Mouse (Mus musculus): ENCODE results near the gene Zfp462. TPM values are rescaled to one million over a fixed set of nuclear protein-coding genes. Genes with fewer than 3 reads are reported as not detected.
A peak's percentile ranks its signal among the peaks of the same experiment; 100 is the strongest.

Gene Zfp462
- polyA plus RNA-seq, 1 experiment from 2014 or later: 3.8 TPM

DNA sequence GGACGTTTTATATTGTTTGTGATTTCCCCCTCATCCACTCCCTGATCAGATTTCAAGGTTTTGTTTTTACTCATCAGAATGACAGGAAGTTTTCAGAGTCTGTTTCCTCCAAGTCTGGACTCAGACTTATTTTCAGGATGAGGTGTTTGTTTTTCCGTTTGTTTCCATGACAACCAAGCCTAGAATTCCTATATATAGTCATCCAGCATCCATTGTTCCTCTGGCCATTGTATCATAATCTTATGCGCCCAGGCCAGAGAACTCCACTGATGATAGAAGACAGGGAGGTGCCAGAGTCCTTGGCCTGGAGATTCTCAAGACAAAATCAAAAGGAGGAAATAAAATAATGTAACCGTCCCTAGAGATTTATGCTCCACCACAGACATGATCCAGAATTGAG is 97.7 kb downstream of the Zfp462 start:
- Histone ChIP-seq H3K9me3 (ENCODE audit: low read depth, low read length) (no peaks in the 10 kb centered on the region), H3K27ac (ENCODE audit: low read depth) (no peak overlapping the region), H3K4me2 (no peak overlapping the region), H3K9ac (no peak overlapping the region), H3K4me1 (ENCODE audit: insufficient read depth) (no peaks in the 10 kb centered on the region), H3K4me3 (ENCODE audit: low read depth, low read length) (no peak overlapping the region), H3K36me3 (ENCODE audit: insufficient read depth) (peaks cover 6% of the 10 kb centered on the region; the same call in 1 of the 2 replicates), H3K27me3 (ENCODE audit: insufficient read depth, low read length) (no peaks in the 10 kb centered on the region)
- peak; percentile 35; the same call in 1 of the 2 replicates for ATAC-seq (ENCODE audit: insufficient read depth)
- DNase-seq: peak; percentile 76
- no peak for TF ChIP-seq CTCF (IDR thresholded peaks at IDR 0.05; ENCODE audit: low read depth)
- 62% methylated on average over 4 of the region's 4 CpGs for WGBS

DNA sequence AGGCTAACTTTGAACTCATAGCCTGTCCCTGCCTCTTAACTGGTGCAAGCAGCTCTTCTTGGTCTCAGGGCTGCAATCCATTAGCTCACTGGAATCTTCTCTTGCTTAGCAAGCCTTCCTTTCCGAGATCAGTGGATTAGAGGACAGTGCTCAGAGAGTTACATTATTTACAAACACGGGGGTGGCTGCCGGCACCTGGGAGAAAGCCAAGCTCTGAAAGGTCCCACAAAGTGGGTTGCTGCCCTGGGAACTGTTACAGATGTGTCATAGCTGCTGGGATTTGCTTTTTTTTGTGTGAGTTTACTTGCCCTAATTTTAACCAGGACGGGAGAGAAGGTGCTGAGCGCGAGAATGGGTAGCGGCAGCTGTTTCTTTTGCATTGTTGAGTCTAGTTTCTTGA is 102.4 kb downstream of the Zfp462 start:
- no peak overlapping the region for H3K4me2 ChIP-seq
- TF ChIP-seq CTCF (IDR thresholded peaks at IDR 0.05; ENCODE audit: low read depth): no peak
- no peak overlapping the region for H3K27ac ChIP-seq (ENCODE audit: low read depth)
- 64% methylated on average over 7 of the region's 7 CpGs for WGBS
- no peaks in the 10 kb centered on the region for H3K27me3 ChIP-seq (ENCODE audit: insufficient read depth, low read length)
- no peaks in the 10 kb centered on the region for H3K4me1 ChIP-seq (ENCODE audit: insufficient read depth)
- no peak for ATAC-seq (ENCODE audit: insufficient read depth)
- peak; percentile 21 for DNase-seq
- H3K36me3 ChIP-seq (ENCODE audit: insufficient read depth): peaks cover 25% of the 10 kb centered on the region
- H3K4me3 ChIP-seq (ENCODE audit: low read depth, low read length): no peak overlapping the region
- H3K9me3 ChIP-seq (ENCODE audit: low read depth, low read length): no peaks in the 10 kb centered on the region
- H3K9ac ChIP-seq: no peak overlapping the region

DNA sequence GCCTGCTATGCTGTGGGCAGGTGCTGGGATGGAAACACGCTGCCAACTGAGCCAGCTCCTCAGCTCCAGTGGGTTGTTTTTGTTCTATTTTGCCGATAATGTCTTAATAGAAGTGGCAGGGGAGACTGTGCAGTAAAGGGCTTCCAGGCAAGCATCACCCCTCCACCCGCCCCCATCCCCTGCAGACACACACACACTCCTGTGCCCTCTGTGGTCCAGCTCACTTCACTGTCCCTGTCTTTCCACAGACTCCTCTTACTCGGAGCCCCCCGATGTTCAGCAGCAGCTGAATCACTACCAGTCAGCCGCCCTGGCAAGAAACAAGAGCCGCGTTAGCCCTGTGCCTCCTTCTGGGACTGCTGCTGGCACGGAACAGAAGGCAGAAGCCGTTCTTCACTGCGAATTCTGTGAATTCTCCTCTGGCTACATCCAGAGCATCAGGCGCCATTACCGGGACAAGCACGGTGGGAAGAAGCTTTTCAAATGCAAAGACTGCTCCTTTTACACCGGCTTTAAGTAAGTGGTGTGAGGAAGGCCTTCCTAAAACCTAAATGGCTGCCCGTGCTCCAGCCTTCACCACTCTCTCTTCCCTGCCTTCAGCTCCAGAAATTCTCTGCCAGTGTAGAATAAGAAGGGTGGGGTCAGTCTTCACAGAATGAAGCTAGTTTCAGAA is 105.2 kb downstream of the Zfp462 start:
- DNase-seq (no peak), ATAC-seq (ENCODE audit: insufficient read depth) (no peak)
- no peak overlapping the region for H3K9ac ChIP-seq
- 74% methylated on average over 16 of the region's 16 CpGs for WGBS
- no peaks in the 10 kb centered on the region for H3K4me1 ChIP-seq (ENCODE audit: insufficient read depth)
- no peak for TF ChIP-seq CTCF (IDR thresholded peaks at IDR 0.05; ENCODE audit: low read depth)
- H3K4me3 ChIP-seq (ENCODE audit: low read depth, low read length): no peak overlapping the region
- no peaks in the 10 kb centered on the region for H3K9me3 ChIP-seq (ENCODE audit: low read depth, low read length)
- no peaks in the 10 kb centered on the region for H3K27me3 ChIP-seq (ENCODE audit: insufficient read depth, low read length)
- H3K27ac ChIP-seq (ENCODE audit: low read depth): no peak overlapping the region
- no peak overlapping the region for H3K4me2 ChIP-seq
- H3K36me3 ChIP-seq (ENCODE audit: insufficient read depth): peaks cover 49% of the 10 kb centered on the region

DNA sequence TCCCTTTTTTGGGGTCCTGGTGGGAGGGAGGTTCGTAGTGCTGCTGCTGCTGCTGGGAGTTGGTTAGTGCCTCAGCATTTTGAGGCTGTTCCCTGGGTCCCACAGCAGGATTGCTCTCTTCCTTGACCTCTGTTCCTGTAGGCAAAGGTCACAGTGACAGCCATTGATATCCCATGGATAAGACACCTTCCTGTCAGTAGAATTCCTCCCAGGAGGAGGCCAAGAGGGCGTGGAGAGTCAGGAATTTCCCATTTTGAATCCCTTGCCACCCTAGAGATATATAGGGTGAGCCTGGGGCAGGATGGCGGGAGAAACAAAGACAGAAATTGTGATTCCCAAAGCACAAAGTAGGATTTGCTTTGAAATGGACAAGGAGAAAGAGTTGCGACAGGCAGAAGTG is 106.5 kb downstream of the Zfp462 start:
- no peak for TF ChIP-seq CTCF (IDR thresholded peaks at IDR 0.05; ENCODE audit: low read depth)
- Histone ChIP-seq H3K36me3 (ENCODE audit: insufficient read depth) (peaks cover 49% of the 10 kb centered on the region), H3K4me2 (no peak overlapping the region), H3K4me1 (ENCODE audit: insufficient read depth) (no peaks in the 10 kb centered on the region), H3K4me3 (ENCODE audit: low read depth, low read length) (no peak overlapping the region), H3K27ac (ENCODE audit: low read depth) (no peak overlapping the region), H3K9ac (no peak overlapping the region), H3K27me3 (ENCODE audit: insufficient read depth, low read length) (no peaks in the 10 kb centered on the region), H3K9me3 (ENCODE audit: low read depth, low read length) (no peaks in the 10 kb centered on the region)
- whole genome bisulfite sequencing: 90% methylated on average over 4 of the region's 4 CpGs
- ATAC-seq (ENCODE audit: insufficient read depth) (no peak), DNase-seq (no peak)

DNA sequence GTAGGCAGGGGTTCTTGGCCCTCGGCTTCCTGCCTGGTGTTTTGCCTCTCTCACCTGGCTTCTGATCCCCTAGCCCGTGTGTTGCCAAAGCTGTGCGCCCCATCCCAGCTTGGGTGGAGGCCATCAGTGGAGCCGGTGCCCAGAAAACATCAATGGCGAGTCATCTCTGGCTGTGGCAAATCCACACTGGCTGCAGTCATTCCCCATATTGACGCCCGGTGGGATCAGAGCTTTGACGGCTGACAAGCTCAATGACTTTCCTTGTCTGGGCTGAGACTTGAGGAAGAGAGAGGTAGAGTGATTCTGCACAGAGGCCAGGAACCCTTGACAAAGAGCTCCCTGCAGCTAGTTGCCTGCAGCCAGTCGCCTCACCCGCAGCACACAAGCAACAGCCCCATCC is 107.8 kb downstream of the Zfp462 start:
- no peak for ATAC-seq (ENCODE audit: insufficient read depth)
- no peak for TF ChIP-seq CTCF (IDR thresholded peaks at IDR 0.05; ENCODE audit: low read depth)
- Histone ChIP-seq H3K36me3 (ENCODE audit: insufficient read depth) (peaks cover 52% of the 10 kb centered on the region), H3K27me3 (ENCODE audit: insufficient read depth, low read length) (no peaks in the 10 kb centered on the region), H3K4me1 (ENCODE audit: insufficient read depth) (no peaks in the 10 kb centered on the region), H3K9ac (no peak overlapping the region), H3K4me3 (ENCODE audit: low read depth, low read length) (no peak overlapping the region), H3K4me2 (no peak overlapping the region), H3K9me3 (ENCODE audit: low read depth, low read length) (no peaks in the 10 kb centered on the region), H3K27ac (ENCODE audit: low read depth) (no peak overlapping the region)
- DNase-seq: no peak
- 93% methylated on average over 10 of the region's 10 CpGs for WGBS

GRCm38 (mm10) chr4:55057666-55058455 is 113.0 kb downstream of the Zfp462 start:
- no peak for TF ChIP-seq CTCF (IDR thresholded peaks at IDR 0.05; ENCODE audit: low read depth)
- Histone ChIP-seq H3K27ac (ENCODE audit: low read depth) (no peak overlapping the region), H3K36me3 (ENCODE audit: insufficient read depth) (peaks cover 49% of the 10 kb centered on the region), H3K4me3 (ENCODE audit: low read depth, low read length) (no peak overlapping the region), H3K4me1 (ENCODE audit: insufficient read depth) (no peaks in the 10 kb centered on the region), H3K9me3 (ENCODE audit: low read depth, low read length) (no peaks in the 10 kb centered on the region), H3K27me3 (ENCODE audit: insufficient read depth, low read length) (no peaks in the 10 kb centered on the region), H3K9ac (no peak overlapping the region), H3K4me2 (no peak overlapping the region)
- ATAC-seq (ENCODE audit: insufficient read depth) (peak; percentile 38; the same call in 1 of the 2 replicates), DNase-seq (peak; percentile 47)
- WGBS: 79% methylated on average over 10 of the region's 10 CpGs

GRCm38 (mm10) chr4:55058901-55059300 is 114.1 kb downstream of the Zfp462 start:
- no peak overlapping the region for H3K4me2 ChIP-seq

More at GRCm38 (mm10) chr4:55058901-55059300, 114.1 kb downstream of the Zfp462 start:
- 82% methylated on average over 5 of the region's 5 CpGs for WGBS
- Histone ChIP-seq H3K36me3 (ENCODE audit: insufficient read depth) (peaks cover 51% of the 10 kb centered on the region), H3K4me1 (ENCODE audit: insufficient read depth) (no peaks in the 10 kb centered on the region), H3K27ac (ENCODE audit: low read depth) (no peak overlapping the region), H3K9me3 (ENCODE audit: low read depth, low read length) (no peaks in the 10 kb centered on the region), H3K27me3 (ENCODE audit: insufficient read depth, low read length) (no peaks in the 10 kb centered on the region), H3K9ac (no peak overlapping the region), H3K4me3 (ENCODE audit: low read depth, low read length) (no peak overlapping the region)
- DNase-seq: no peak
- ATAC-seq (ENCODE audit: insufficient read depth): no peak
- TF ChIP-seq CTCF (IDR thresholded peaks at IDR 0.05; ENCODE audit: low read depth): no peak
